Mouse (Mus musculus): ENCODE results near the gene Aqp7.
"Not testable (repeated sequence)": the region's sequence is repeated elsewhere in the genome, so short reads cannot be mapped to it uniquely, and the experiment has no call there.

Aqp7 gene

DNA sequence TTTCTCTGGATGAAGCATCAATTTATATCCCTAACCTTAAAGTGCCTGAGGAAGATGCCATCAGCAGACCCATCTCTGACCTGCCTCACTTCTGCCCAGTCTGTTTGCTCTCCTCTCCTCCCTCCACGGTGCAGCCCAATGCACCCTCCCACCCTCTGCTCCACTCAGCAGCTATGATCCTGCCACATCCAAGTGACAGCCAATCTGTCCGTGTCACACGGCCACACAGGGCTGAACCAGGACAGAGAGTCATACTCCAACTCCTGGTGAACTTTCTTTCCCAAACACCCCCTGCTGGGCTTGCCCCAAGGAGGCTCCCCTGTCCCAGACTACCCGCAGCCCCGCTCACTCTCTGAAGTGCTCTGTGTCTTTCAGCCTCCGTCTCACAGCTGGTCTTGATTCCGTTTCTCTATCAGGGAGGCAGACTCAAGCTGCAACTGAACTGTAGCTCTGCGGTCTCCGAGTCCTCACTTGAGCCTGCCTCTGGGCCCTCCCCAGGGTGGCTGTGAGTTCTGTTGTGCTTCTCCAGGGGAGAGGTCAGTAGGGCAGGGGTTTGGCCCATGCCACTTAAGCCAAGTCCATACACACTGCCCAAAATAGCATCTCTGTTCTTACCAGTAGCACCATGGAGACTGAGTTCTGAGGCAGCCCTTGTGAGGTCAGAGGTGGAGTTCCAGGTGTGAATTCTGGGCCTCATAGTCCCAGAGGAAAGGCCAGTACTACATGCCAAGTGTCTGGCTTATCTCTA, at the start of gene Aqp7:
Gene Aqp7, minus strand, starts transcription at position 616 of the 748 bp plus-strand sequence.
- DNase-seq (ENCODE audit: low spot score): no peak

GRCm38 (mm10) chr4:41097381-41097780, 49.4 kb upstream of the Aqp7 start:
- DNase-seq (ENCODE audit: low spot score): no peak

DNA sequence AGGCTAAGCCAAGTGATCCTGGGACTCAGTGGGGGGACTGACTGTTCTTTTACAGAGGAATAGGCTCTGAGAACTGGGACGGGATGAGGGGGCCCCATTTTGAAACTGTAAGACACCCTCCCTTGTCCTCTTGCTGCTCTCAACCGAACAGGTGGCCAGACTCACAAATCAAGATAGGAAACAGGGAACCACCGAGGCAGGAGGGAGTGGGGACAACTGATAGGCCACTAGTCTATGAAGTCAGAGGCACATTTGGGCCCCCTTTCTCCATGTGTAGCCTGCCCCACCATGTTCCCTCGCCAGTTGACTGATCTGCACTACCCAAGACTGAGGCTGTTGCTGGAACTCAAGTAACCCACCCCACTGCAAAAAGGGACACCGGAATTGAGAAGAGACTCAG, 48.9 kb upstream of the Aqp7 start:
- DNase-seq (ENCODE audit: low spot score): no peak

GRCm38 (mm10) chr4:41096169-41096568, 48.2 kb upstream of the Aqp7 start:
- no peak for DNase-seq (ENCODE audit: low spot score)

- DNase-seq (ENCODE audit: low spot score): no peak
Measured at GRCm38 (mm10) chr4:41094361-41094760, 46.4 kb upstream of the Aqp7 start.

DNA sequence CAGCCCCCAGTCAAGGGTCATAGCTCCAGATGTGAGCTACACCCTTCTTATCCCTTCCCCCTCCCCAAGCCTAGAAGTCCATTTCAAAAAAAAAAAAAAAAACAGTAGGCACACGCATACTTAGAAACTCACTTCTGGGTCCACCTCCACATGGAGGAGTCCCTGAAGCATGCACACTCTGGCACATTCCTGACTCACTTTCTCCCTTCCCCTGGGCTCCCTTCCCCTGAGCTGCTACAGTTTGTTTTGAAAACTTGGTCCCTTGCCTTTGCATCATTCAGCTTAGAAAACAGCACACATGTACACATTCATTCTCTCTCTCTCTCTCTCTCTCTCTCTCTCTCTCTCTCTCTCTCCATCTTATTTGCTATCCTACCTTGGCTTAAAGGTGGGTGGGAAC, 45.0 kb upstream of the Aqp7 start:
- no peak for DNase-seq (ENCODE audit: low spot score)

- no peak for DNase-seq (ENCODE audit: low spot score)
Measured at GRCm38 (mm10) chr4:41091391-41091790, 43.5 kb upstream of the Aqp7 start.

GRCm38 (mm10) chr4:41089705-41090104, 41.8 kb upstream of the Aqp7 start:
- no peak for DNase-seq (ENCODE audit: low spot score)

DNA sequence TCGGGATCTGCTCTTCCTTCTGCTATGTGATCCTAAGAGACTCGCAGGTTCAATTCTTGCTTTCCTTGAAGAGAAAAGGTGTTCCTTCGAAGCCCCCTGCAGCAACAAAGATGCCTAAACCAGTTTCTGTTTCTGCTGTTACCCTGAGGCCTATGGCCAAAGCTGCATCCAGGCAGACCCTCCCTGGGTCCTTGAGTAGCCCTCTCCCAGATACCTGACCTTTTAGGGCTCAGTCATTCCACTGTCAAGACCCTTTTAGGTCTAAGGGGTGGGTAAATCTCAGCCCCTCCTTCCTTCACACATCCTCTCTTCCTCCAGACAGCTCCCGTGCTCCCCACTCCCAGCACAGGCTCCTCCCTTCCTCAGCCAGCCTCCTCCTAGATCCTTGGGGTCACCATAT, 41.2 kb upstream of the Aqp7 start:
- no peak for DNase-seq (ENCODE audit: low spot score)

DNA sequence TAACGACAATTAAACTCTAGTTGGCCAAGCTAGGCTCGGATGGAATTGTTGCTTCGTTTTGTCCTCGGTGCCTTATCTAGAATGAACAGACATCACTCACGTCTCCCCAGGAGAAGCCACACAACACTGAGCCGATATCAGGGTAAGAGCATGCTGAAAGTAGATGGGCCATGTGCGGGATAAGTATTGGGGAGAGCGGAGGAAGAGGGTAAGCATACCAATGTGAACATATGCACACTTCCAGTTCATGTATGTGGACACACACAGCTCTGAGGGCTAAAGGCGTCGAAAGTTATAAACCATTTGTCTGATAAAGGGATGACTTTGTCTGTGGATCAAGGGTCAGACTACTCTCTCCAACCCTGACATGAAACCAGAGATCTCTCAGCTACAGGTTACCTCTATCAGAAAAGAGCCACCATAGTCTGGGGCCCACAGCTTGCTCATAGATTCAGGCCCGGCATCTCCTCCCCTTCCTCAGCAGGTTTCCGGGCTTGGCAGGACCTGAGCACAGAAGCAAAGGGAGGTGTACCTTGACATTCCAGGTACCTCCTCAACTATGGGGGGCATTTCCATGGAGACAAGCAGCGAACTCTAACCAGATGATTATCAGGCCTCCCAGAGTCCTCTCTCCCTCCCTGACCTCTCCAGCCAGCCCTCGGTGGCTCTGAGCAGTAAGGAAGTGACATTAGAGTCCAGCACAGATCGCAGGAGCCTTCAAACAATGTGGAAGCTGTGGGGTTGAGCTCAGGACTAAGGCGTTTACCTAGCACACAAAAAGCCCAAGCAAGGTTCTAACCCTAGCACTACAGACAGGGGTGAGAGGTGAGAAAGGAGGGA, 39.7 kb upstream of the Aqp7 start:
- no peak for DNase-seq (ENCODE audit: low spot score)

DNA sequence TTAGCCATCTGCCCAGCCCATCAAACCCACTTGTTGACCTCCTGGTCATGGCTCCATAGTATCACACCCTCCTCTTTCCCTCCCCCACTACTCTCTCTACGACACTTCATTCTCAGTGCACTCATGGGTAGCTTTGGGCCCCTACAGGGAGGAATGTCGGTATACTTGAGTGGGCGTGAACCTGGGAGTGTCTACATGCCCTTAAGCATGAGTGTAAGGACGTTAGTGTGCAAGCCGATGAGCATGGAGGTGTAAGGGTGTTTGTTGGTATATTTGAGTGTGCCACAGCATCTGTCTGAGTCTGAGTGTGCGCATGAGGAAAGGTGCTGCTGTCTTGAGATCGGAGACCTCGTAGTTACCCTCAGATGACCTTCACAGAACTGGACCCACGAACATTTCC, 39.0 kb upstream of the Aqp7 start:
- DNase-seq (ENCODE audit: low spot score): no peak

DNA sequence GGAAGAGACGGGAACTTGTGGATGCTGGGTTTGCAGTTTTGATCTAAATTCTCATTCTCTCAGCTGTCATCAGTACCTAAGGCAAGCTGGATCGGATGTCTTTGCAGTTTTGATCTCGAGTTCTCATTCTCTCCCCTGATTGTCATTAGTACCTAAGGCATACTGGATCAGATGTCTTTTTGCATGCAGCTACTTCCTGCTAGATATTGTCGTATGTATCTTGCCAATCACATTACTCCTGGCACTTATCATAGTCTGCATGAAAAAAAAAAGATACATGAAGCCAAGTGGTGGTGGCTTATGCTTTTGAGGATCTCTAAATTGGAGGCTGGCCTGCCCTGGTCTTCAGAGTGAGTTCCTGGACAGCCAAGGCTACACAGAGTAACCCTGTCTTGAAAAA, 36.9 kb upstream of the Aqp7 start:
- no peak for DNase-seq (ENCODE audit: low spot score)

DNA sequence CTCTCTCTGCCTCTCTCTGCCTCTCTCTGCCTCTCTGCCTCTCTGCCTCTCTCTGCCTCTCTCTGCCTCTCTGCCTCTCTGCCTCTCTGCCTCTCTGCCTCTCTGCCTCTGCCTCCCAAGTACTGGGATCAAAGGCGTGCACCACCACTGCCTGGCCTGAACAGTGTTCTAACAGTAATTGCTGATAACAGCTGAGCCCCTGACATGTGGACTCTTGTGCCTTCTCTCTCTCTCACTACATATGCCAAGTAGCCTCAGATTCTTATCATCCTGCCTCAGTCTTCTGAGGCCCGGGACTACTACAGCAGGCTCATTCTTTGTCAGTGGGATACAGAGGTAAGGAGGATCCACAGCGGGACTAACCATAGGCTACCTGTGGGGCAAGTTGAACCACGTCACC, 34.9 kb upstream of the Aqp7 start:
- not testable (repeated sequence) for DNase-seq (ENCODE audit: low spot score)

- no peak for DNase-seq (ENCODE audit: low spot score)
Measured at GRCm38 (mm10) chr4:41081733-41082132, 33.8 kb upstream of the Aqp7 start.

GRCm38 (mm10) chr4:41078726-41079125, 30.8 kb upstream of the Aqp7 start:
- DNase-seq (ENCODE audit: low spot score): no peak

DNA sequence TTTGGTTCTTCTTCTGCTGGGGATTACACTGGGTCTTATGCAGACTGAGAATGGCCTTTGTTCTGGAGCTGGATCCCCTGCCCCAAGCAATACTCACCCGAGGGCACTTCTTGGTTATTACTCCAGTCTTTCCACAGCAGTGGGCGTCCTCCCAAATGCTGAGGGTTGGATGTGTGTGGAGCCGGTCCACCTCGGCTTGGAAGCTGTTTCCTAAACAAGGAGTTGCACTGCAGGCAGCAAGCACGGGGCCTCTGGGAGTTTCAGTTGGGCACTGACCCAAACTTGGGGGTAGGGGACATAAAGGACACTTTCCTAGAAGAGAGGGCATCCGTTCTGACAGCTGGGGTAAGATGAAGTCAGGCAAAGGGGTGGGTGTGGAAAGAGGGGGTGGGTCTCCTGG, 26.5 kb upstream of the Aqp7 start:
- DNase-seq (ENCODE audit: low spot score): no peak

- no peak for DNase-seq (ENCODE audit: low spot score)
Measured at GRCm38 (mm10) chr4:41073008-41073817, 25.3 kb upstream of the Aqp7 start.

- DNase-seq (ENCODE audit: low spot score): no peak
Measured at GRCm38 (mm10) chr4:41071500-41072429, 23.8 kb upstream of the Aqp7 start.

GRCm38 (mm10) chr4:41065196-41065595, 17.3 kb upstream of the Aqp7 start:
- no peak for DNase-seq (ENCODE audit: low spot score)

GRCm38 (mm10) chr4:41063894-41064673, 16.1 kb upstream of the Aqp7 start:
- DNase-seq (ENCODE audit: low spot score): peak; percentile 59

DNA sequence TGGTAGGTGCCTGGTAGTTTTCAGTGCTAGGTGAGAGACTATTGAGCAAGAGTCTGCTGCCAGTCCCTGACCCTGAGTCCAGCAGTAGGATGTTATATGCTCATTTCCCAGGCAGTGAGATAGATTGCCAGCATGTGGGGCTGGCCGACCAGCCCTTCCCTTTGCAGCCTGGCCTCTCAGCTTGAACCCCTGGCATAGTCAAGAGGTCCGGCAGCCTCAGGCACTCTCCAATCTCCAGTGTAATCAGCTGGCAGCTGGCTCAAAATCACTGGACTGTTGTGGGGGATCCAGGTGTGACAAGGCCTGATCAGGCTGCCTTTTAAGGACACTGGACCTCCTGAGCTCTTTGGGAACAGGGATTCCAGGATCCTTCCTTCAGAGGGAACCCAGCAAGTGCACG, 15.4 kb upstream of the Aqp7 start:
- no peak for DNase-seq (ENCODE audit: low spot score)

Measured in embryo, embryonic 10.5 days (tissue).